Mouse (Mus musculus): Measurements from ENCODE around the gene Podnl1. TPM values are rescaled to one million over a fixed set of nuclear protein-coding genes. Genes with fewer than 3 reads are reported as not detected.
A peak's percentile ranks its signal among the peaks of the same experiment; 100 is the strongest.

Gene Podnl1
- polyA plus RNA-seq, 1 experiment from 2014 or later = 0.21 TPM

- Histone ChIP-seq H3K4me2 (ENCODE audit: low read depth, low read length, severe bottlenecking) (no peak overlapping the region), H3K9ac (ENCODE audit: low read length) (no peak overlapping the region), H3K27ac (ENCODE audit: low read depth, low read length) (no peak overlapping the region), H3K36me3 (ENCODE audit: control insufficient read depth, insufficient read depth, low read length) (no peaks in the 10 kb centered on the region), H3K9me3 (ENCODE audit: control insufficient read depth, low read length) (no peaks in the 10 kb centered on the region), H3K4me1 (replicated peaks; ENCODE audit: control insufficient read depth, insufficient read depth, low read length) (no peaks in the 10 kb centered on the region), H3K4me3 (ENCODE audit: low read depth, low read length) (no peak overlapping the region), H3K27me3 (ENCODE audit: control insufficient read depth, insufficient read depth, low read length) (no peaks in the 10 kb centered on the region)
- no peak for ATAC-seq (replicated peaks; ENCODE audit: low FRiP score)
- 92% methylated on average over 4 of the region's 4 CpGs for WGBS
- no peak for DNase-seq (ENCODE audit: low spot score)
These were observed 31.8 kb downstream of the Podnl1 start for GRCm38 (mm10) chr8:84157620-84158019.

- Histone ChIP-seq H3K9me3 (ENCODE audit: control insufficient read depth, low read length) (no peaks in the 10 kb centered on the region), H3K27ac (ENCODE audit: low read depth, low read length) (no peak overlapping the region), H3K36me3 (ENCODE audit: control insufficient read depth, insufficient read depth, low read length) (peaks cover 5% of the 10 kb centered on the region; the same call in 1 of the 2 replicates), H3K4me2 (ENCODE audit: low read depth, low read length, severe bottlenecking) (no peak overlapping the region), H3K9ac (ENCODE audit: low read length) (no peak overlapping the region), H3K4me3 (ENCODE audit: low read depth, low read length) (no peak overlapping the region), H3K4me1 (replicated peaks; ENCODE audit: control insufficient read depth, insufficient read depth, low read length) (no peaks in the 10 kb centered on the region), H3K27me3 (ENCODE audit: control insufficient read depth, insufficient read depth, low read length) (no peaks in the 10 kb centered on the region)
- DNase-seq (ENCODE audit: low spot score) (no peak), ATAC-seq (replicated peaks; ENCODE audit: low FRiP score) (no peak)
- WGBS = 93% methylated on average over 2 of the region's 2 CpGs
These were observed 41.9 kb downstream of the Podnl1 start for GRCm38 (mm10) chr8:84167696-84168095.

- no peaks in the 10 kb centered on the region for H3K27me3 ChIP-seq (ENCODE audit: control insufficient read depth, insufficient read depth, low read length)
- peaks cover 5% of the 10 kb centered on the region; the same call in 1 of the 2 replicates for H3K36me3 ChIP-seq (ENCODE audit: control insufficient read depth, insufficient read depth, low read length)
- no peaks in the 10 kb centered on the region for H3K4me1 ChIP-seq (replicated peaks; ENCODE audit: control insufficient read depth, insufficient read depth, low read length)
- no peak for DNase-seq (ENCODE audit: low spot score)
- H3K4me3 ChIP-seq (ENCODE audit: low read depth, low read length) = no peak overlapping the region
- H3K9me3 ChIP-seq (ENCODE audit: control insufficient read depth, low read length) = no peaks in the 10 kb centered on the region
- H3K27ac ChIP-seq (ENCODE audit: low read depth, low read length) = no peak overlapping the region
- no peak for ATAC-seq (replicated peaks; ENCODE audit: low FRiP score)
- no peak overlapping the region for H3K9ac ChIP-seq (ENCODE audit: low read length)
- no peak overlapping the region for H3K4me2 ChIP-seq (ENCODE audit: low read depth, low read length, severe bottlenecking)
- 91% methylated on average over 5 of the region's 5 CpGs for WGBS
These were observed 44.3 kb downstream of the Podnl1 start for GRCm38 (mm10) chr8:84170096-84170495.

DNA sequence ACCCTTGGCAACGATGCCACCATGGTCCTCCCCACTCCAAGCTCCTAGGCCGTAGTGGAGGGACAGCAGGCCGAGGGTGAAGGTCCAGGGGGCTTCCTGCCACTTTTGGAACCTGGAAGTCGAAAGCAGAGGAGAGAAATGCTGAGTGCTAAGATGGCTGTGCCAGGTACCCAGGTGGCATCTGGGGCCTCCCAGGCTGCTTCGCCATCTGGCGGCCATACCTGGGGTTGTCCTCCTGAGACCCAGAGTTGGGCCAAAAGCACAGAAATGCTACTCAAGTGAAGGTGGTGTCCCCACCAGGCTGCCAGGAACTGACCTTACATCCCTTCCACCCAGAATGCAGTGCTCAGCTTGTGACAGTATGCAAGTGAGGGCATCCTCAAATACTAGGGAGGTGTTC lies 48.1 kb downstream of the Podnl1 start:
- H3K4me2 ChIP-seq (ENCODE audit: low read depth, low read length, severe bottlenecking) = no peak overlapping the region
- H3K9ac ChIP-seq (ENCODE audit: low read length) = no peak overlapping the region
- WGBS = 77% methylated on average over 6 of the region's 6 CpGs

GRCm38 (mm10) chr8:84176560-84176959 lies 50.8 kb downstream of the Podnl1 start:
- Histone ChIP-seq H3K4me3 (ENCODE audit: low read depth, low read length) (no peak overlapping the region), H3K9me3 (ENCODE audit: control insufficient read depth, low read length) (no peaks in the 10 kb centered on the region), H3K9ac (ENCODE audit: low read length) (no peak overlapping the region), H3K36me3 (ENCODE audit: control insufficient read depth, insufficient read depth, low read length) (peaks cover 5% of the 10 kb centered on the region; the same call in 1 of the 2 replicates), H3K4me1 (replicated peaks; ENCODE audit: control insufficient read depth, insufficient read depth, low read length) (peaks cover 23% of the 10 kb centered on the region), H3K27ac (ENCODE audit: low read depth, low read length) (no peak overlapping the region), H3K4me2 (ENCODE audit: low read depth, low read length, severe bottlenecking) (no peak overlapping the region), H3K27me3 (ENCODE audit: control insufficient read depth, insufficient read depth, low read length) (no peaks in the 10 kb centered on the region)
- DNase-seq (ENCODE audit: low spot score) (no peak), ATAC-seq (replicated peaks; ENCODE audit: low FRiP score) (no peak)
- 57% methylated on average over 3 of the region's 3 CpGs for WGBS

More for the DNA sequence above, 48.1 kb downstream of the Podnl1 start:
- ATAC-seq (replicated peaks; ENCODE audit: low FRiP score) = no peak
- Histone ChIP-seq H3K9me3 (ENCODE audit: control insufficient read depth, low read length) (no peaks in the 10 kb centered on the region), H3K36me3 (ENCODE audit: control insufficient read depth, insufficient read depth, low read length) (peaks cover 5% of the 10 kb centered on the region; the same call in 1 of the 2 replicates), H3K27ac (ENCODE audit: low read depth, low read length) (no peak overlapping the region), H3K4me3 (ENCODE audit: low read depth, low read length) (no peak overlapping the region), H3K27me3 (ENCODE audit: control insufficient read depth, insufficient read depth, low read length) (no peaks in the 10 kb centered on the region), H3K4me1 (replicated peaks; ENCODE audit: control insufficient read depth, insufficient read depth, low read length) (no peaks in the 10 kb centered on the region)
- no peak for DNase-seq (ENCODE audit: low spot score)

DNA sequence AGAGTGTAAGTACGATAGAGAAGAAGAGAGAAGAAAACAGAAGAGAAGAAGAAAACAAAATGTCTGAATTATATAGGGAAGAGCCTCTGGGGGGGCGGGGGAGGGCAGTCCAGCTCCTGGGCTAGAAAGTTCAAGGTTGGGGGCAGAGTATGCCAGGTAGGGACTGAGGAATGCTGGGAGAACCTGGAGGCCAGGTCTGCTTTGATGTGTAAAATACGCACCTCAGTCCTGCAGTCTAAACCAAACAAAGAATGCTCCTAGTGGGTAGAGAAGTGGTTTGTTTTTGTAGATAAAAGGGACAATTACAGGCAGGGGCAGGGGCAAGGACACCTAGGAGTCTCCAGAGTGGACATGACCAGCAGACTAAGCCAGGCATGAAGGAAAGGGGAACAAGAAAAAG lies 51.6 kb downstream of the Podnl1 start:
- Histone ChIP-seq H3K9me3 (ENCODE audit: control insufficient read depth, low read length) (no peaks in the 10 kb centered on the region), H3K36me3 (ENCODE audit: control insufficient read depth, insufficient read depth, low read length) (no peaks in the 10 kb centered on the region), H3K4me1 (replicated peaks; ENCODE audit: control insufficient read depth, insufficient read depth, low read length) (peaks cover 23% of the 10 kb centered on the region), H3K27me3 (ENCODE audit: control insufficient read depth, insufficient read depth, low read length) (no peaks in the 10 kb centered on the region), H3K27ac (ENCODE audit: low read depth, low read length) (no peak overlapping the region), H3K4me2 (ENCODE audit: low read depth, low read length, severe bottlenecking) (no peak overlapping the region), H3K4me3 (ENCODE audit: low read depth, low read length) (no peak overlapping the region), H3K9ac (ENCODE audit: low read length) (no peak overlapping the region)
- DNase-seq (ENCODE audit: low spot score) (no peak), ATAC-seq (replicated peaks; ENCODE audit: low FRiP score) (no peak)
- 91% methylated on average over 3 of the region's 3 CpGs for WGBS

DNA sequence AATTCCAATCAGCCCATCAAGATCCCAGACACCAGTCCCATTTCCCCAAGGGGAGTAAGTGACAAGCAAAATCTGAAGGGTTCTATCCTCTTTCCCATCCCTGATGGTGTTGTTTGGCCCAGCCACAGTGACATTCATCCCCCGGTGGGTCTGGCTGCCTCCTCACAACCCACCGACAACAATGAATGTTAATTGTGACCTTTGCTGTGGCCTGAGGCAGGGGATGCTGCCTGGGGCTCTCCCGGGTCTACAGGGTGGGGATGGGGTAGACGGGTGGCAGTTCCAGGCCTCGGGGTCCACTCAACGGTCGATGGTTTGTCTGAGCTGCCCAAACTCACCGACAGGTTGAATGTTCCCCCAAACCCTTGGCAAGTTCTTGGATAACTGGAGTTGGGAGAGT lies 52.8 kb downstream of the Podnl1 start:
- DNase-seq (ENCODE audit: low spot score) (no peak), ATAC-seq (replicated peaks; ENCODE audit: low FRiP score) (no peak)
- no peaks in the 10 kb centered on the region for H3K36me3 ChIP-seq (ENCODE audit: control insufficient read depth, insufficient read depth, low read length)
- H3K4me1 ChIP-seq (replicated peaks; ENCODE audit: control insufficient read depth, insufficient read depth, low read length) = peaks cover 23% of the 10 kb centered on the region
- H3K9ac ChIP-seq (ENCODE audit: low read length) = no peak overlapping the region
- 87% methylated on average over 8 of the region's 8 CpGs for WGBS
- no peaks in the 10 kb centered on the region for H3K27me3 ChIP-seq (ENCODE audit: control insufficient read depth, insufficient read depth, low read length)
- H3K27ac ChIP-seq (ENCODE audit: low read depth, low read length) = no peak overlapping the region
- no peak overlapping the region for H3K4me2 ChIP-seq (ENCODE audit: low read depth, low read length, severe bottlenecking)
- H3K9me3 ChIP-seq (ENCODE audit: control insufficient read depth, low read length) = no peaks in the 10 kb centered on the region
- H3K4me3 ChIP-seq (ENCODE audit: low read depth, low read length) = no peak overlapping the region

DNA sequence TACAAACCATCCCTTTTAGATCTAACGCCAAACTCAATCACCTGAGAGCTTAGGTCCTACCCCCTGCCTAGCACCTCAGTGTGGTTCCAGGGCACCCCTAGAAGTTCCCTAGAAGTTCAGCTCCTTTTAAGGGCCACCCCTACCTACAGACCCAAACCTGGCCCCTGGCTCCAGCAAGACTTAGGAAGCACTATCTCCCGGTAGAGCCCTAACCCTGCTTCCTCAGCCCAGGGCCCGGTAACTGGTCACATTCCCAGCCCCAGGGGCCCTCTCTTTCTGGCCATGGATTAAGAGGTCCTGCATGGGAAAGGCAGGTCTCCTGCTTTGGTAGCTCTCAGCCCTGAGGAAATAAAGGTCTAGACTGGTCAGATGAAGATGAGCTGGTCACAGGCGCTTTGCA lies 54.2 kb downstream of the Podnl1 start:
- H3K9me3 ChIP-seq (ENCODE audit: control insufficient read depth, low read length) = no peaks in the 10 kb centered on the region
- no peaks in the 10 kb centered on the region for H3K36me3 ChIP-seq (ENCODE audit: control insufficient read depth, insufficient read depth, low read length)
- no peaks in the 10 kb centered on the region for H3K27me3 ChIP-seq (ENCODE audit: control insufficient read depth, insufficient read depth, low read length)
- ATAC-seq (replicated peaks; ENCODE audit: low FRiP score) = no peak
- no peak for DNase-seq (ENCODE audit: low spot score)
- H3K9ac ChIP-seq (ENCODE audit: low read length) = peak overlapping the region; percentile 75
- peaks cover 23% of the 10 kb centered on the region for H3K4me1 ChIP-seq (replicated peaks; ENCODE audit: control insufficient read depth, insufficient read depth, low read length)
- WGBS = 11% methylated on average over 4 of the region's 4 CpGs
- H3K4me2 ChIP-seq (ENCODE audit: low read depth, low read length, severe bottlenecking) = peak overlapping the region; percentile 61
- peak overlapping the region; percentile 15 for H3K4me3 ChIP-seq (ENCODE audit: low read depth, low read length)
- H3K27ac ChIP-seq (ENCODE audit: low read depth, low read length) = peak overlapping the region; percentile 92

- peaks cover 23% of the 10 kb centered on the region for H3K4me1 ChIP-seq (replicated peaks; ENCODE audit: control insufficient read depth, insufficient read depth, low read length)
- ATAC-seq (replicated peaks; ENCODE audit: low FRiP score) = peak; percentile 79
These were observed 54.9 kb downstream of the Podnl1 start for GRCm38 (mm10) chr8:84180530-84181190.

More at GRCm38 (mm10) chr8:84180530-84181190, 54.9 kb downstream of the Podnl1 start:
- peak overlapping the region; percentile 61 for H3K4me2 ChIP-seq (ENCODE audit: low read depth, low read length, severe bottlenecking)
- peak; percentile 91 for DNase-seq (ENCODE audit: low spot score)
- H3K9me3 ChIP-seq (ENCODE audit: control insufficient read depth, low read length) = no peaks in the 10 kb centered on the region
- peak overlapping the region; percentile 15 for H3K4me3 ChIP-seq (ENCODE audit: low read depth, low read length)
- peak overlapping the region; percentile 75 for H3K9ac ChIP-seq (ENCODE audit: low read length)
- H3K27ac ChIP-seq (ENCODE audit: low read depth, low read length) = peak overlapping the region; percentile 92
- H3K36me3 ChIP-seq (ENCODE audit: control insufficient read depth, insufficient read depth, low read length) = no peaks in the 10 kb centered on the region
- no peaks in the 10 kb centered on the region for H3K27me3 ChIP-seq (ENCODE audit: control insufficient read depth, insufficient read depth, low read length)
- WGBS = under 1% methylated on average over 16 of the region's 16 CpGs

Data from forebrain, embryonic 11.5 days (tissue).